Mouse (Mus musculus): Measurements from ENCODE around the gene Lrrc74a. TPM values are rescaled to one million over a fixed set of nuclear protein-coding genes. Genes with fewer than 3 reads are reported as not detected.
A peak's percentile ranks its signal among the peaks of the same experiment; 100 is the strongest.

Lrrc74a gene
- polyA plus RNA-seq, 1 experiment from 2014 or later: not detected

DNA sequence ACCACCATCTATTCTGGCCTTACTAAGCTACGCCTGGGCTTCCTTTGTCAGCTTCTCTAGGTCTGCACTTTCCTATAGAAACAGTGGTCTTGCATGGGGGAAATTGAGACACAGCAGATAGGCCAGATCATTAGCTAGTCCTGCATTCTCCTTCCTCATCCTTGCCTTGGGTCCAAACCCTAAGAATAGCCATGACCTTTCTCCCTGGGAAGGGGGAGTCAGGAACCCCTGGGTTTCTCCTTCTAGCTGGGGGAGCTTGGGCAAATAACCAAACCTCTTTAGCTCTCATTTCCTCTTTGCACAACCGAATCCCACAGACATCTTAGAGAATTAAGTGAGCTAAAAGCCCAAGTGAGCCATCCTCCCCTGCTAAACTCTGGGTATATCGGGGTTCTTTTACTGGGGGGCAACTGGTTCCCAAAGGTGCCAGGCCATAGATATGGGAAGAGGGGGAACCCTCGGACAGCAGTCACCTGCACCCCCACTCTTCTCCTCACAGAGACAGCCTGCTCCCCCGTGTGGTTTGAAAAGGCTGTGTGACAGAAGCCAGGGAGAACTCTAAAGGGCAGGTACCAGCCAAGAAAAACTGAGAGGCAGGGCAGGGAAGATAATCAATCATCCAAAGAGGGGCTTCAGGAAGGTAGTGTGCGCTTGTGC, 69.6 kb downstream of the Lrrc74a start:
- Histone ChIP-seq H3K9me3 (ENCODE audit: control insufficient read depth, low read length) (no peaks in the 10 kb centered on the region), H3K9ac (ENCODE audit: low read length) (no peak overlapping the region), H3K27ac (ENCODE audit: low read depth, low read length) (peak overlapping the region; percentile 1; the same call in 1 of the 2 replicates), H3K27me3 (ENCODE audit: control insufficient read depth, insufficient read depth, low read length) (no peaks in the 10 kb centered on the region), H3K4me1 (ENCODE audit: control insufficient read depth, insufficient read depth, low read length) (peaks cover 54% of the 10 kb centered on the region), H3K36me3 (ENCODE audit: control insufficient read depth, insufficient read depth, low read length) (no peaks in the 10 kb centered on the region), H3K4me3 (ENCODE audit: low read depth, low read length) (no peak overlapping the region), H3K4me2 (ENCODE audit: low read depth) (no peak overlapping the region)
- ATAC-seq (ENCODE audit: insufficient read depth, low FRiP score, low TSS enrichment) (no peak), DNase-seq (ENCODE audit: low spot score) (no peak)
- WGBS: 61% methylated on average over 6 of the region's 6 CpGs

DNA sequence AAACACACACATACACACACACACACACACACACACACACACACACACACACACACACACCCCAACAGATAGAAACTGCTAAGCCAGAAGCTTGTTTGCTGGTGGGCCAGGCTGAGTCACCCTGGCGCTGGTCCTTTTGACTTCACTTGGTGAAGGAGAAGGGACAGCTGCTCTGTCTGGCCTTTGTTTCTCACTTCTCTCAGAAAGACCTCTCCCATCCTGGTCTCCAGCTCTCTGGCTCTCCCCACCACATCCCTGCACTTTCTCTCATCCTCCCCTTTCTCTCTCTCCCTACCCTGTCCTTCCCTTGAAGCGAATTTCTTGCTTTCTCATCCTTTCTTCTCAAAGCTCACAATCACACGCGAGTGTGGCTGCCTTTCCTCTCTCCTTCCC, 70.1 kb downstream of the Lrrc74a start:
- DNase-seq (ENCODE audit: low spot score) (no peak), ATAC-seq (ENCODE audit: insufficient read depth, low FRiP score, low TSS enrichment) (no peak)
- Histone ChIP-seq H3K4me2 (ENCODE audit: low read depth) (no peak overlapping the region), H3K27ac (ENCODE audit: low read depth, low read length) (no peak overlapping the region), H3K4me1 (ENCODE audit: control insufficient read depth, insufficient read depth, low read length) (peaks cover 54% of the 10 kb centered on the region), H3K9ac (ENCODE audit: low read length) (no peak overlapping the region), H3K9me3 (ENCODE audit: control insufficient read depth, low read length) (no peaks in the 10 kb centered on the region), H3K27me3 (ENCODE audit: control insufficient read depth, insufficient read depth, low read length) (no peaks in the 10 kb centered on the region), H3K36me3 (ENCODE audit: control insufficient read depth, insufficient read depth, low read length) (no peaks in the 10 kb centered on the region), H3K4me3 (ENCODE audit: low read depth, low read length) (no peak overlapping the region)
- WGBS: 41% methylated on average over 4 of the region's 4 CpGs

DNA sequence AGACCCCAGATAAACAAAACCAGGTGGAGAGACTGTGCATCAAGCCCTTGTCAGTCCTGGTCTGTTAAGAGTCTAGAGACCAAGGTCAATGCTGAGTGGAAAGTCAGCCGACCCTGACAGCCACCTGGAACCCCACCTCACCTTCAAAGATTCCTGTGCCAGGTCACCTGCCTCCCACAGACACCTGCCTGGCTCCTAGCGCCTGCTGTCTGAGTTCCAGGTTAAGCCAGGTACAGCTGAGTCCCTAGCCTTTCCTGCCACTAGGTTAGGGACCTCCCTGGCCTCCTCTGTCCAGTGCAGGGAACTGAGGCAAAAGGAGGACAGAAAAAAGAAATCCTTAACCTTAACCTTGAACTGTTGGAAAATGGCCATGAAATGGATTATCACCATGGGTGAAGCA, 70.7 kb downstream of the Lrrc74a start:
- no peak for ATAC-seq (ENCODE audit: insufficient read depth, low FRiP score, low TSS enrichment)
- 59% methylated on average over 2 of the region's 2 CpGs for WGBS
- DNase-seq (ENCODE audit: low spot score): no peak
- no peaks in the 10 kb centered on the region for H3K27me3 ChIP-seq (ENCODE audit: control insufficient read depth, insufficient read depth, low read length)
- no peaks in the 10 kb centered on the region for H3K36me3 ChIP-seq (ENCODE audit: control insufficient read depth, insufficient read depth, low read length)
- H3K27ac ChIP-seq (ENCODE audit: low read depth, low read length): 0 out of 2 replicates have a peak overlapping the region, but pooled peaks have one; percentile 2
- no peak overlapping the region for H3K9ac ChIP-seq (ENCODE audit: low read length)
- no peak overlapping the region for H3K4me3 ChIP-seq (ENCODE audit: low read depth, low read length)
- no peaks in the 10 kb centered on the region for H3K9me3 ChIP-seq (ENCODE audit: control insufficient read depth, low read length)
- peaks cover 54% of the 10 kb centered on the region for H3K4me1 ChIP-seq (ENCODE audit: control insufficient read depth, insufficient read depth, low read length)
- H3K4me2 ChIP-seq (ENCODE audit: low read depth): no peak overlapping the region

GRCm38 (mm10) chr12:86805315-86805714, 71.1 kb downstream of the Lrrc74a start:
- Histone ChIP-seq H3K27me3 (ENCODE audit: control insufficient read depth, insufficient read depth, low read length) (no peaks in the 10 kb centered on the region), H3K9ac (ENCODE audit: low read length) (no peak overlapping the region)

GRCm38 (mm10) chr12:86806031-86806922, 72.1 kb downstream of the Lrrc74a start:
- 2% methylated on average over 18 of the region's 20 CpGs for WGBS
- Histone ChIP-seq H3K9ac (ENCODE audit: low read length) (peak overlapping the region; percentile 47), H3K4me3 (ENCODE audit: low read depth, low read length) (no peak overlapping the region), H3K4me2 (ENCODE audit: low read depth) (peak overlapping the region; percentile 28), H3K27ac (ENCODE audit: low read depth, low read length) (peak overlapping the region; percentile 84), H3K4me1 (ENCODE audit: control insufficient read depth, insufficient read depth, low read length) (peaks cover 43% of the 10 kb centered on the region), H3K9me3 (ENCODE audit: control insufficient read depth, low read length) (no peaks in the 10 kb centered on the region), H3K36me3 (ENCODE audit: control insufficient read depth, insufficient read depth, low read length) (no peaks in the 10 kb centered on the region), H3K27me3 (ENCODE audit: control insufficient read depth, insufficient read depth, low read length) (no peaks in the 10 kb centered on the region)
- DNase-seq (ENCODE audit: low spot score) (peak; percentile 71), ATAC-seq (ENCODE audit: insufficient read depth, low FRiP score, low TSS enrichment) (peak; percentile 20)

More at GRCm38 (mm10) chr12:86805315-86805714, 71.1 kb downstream of the Lrrc74a start:
- WGBS: 63% methylated on average over 4 of the region's 4 CpGs
- Histone ChIP-seq H3K27ac (ENCODE audit: low read depth, low read length) (peak overlapping the region; percentile 84; the same call in 1 of the 2 replicates), H3K4me1 (ENCODE audit: control insufficient read depth, insufficient read depth, low read length) (peaks cover 53% of the 10 kb centered on the region), H3K36me3 (ENCODE audit: control insufficient read depth, insufficient read depth, low read length) (no peaks in the 10 kb centered on the region), H3K9me3 (ENCODE audit: control insufficient read depth, low read length) (no peaks in the 10 kb centered on the region), H3K4me2 (ENCODE audit: low read depth) (no peak overlapping the region), H3K4me3 (ENCODE audit: low read depth, low read length) (no peak overlapping the region)
- ATAC-seq (ENCODE audit: insufficient read depth, low FRiP score, low TSS enrichment) (no peak), DNase-seq (ENCODE audit: low spot score) (no peak)

- peak overlapping the region; percentile 84 for H3K27ac ChIP-seq (ENCODE audit: low read depth, low read length)
- H3K9me3 ChIP-seq (ENCODE audit: control insufficient read depth, low read length): no peaks in the 10 kb centered on the region
- H3K4me3 ChIP-seq (ENCODE audit: low read depth, low read length): no peak overlapping the region
- peaks cover 35% of the 10 kb centered on the region for H3K4me1 ChIP-seq (ENCODE audit: control insufficient read depth, insufficient read depth, low read length)
- DNase-seq (ENCODE audit: low spot score): peak; percentile 76
- peak overlapping the region; percentile 28 for H3K4me2 ChIP-seq (ENCODE audit: low read depth)
- peak; percentile 48 for ATAC-seq (ENCODE audit: insufficient read depth, low FRiP score, low TSS enrichment)
- peak overlapping the region; percentile 47 for H3K9ac ChIP-seq (ENCODE audit: low read length)
- H3K36me3 ChIP-seq (ENCODE audit: control insufficient read depth, insufficient read depth, low read length): no peaks in the 10 kb centered on the region
- WGBS: 18% methylated on average over 5 of the region's 5 CpGs
- no peaks in the 10 kb centered on the region for H3K27me3 ChIP-seq (ENCODE audit: control insufficient read depth, insufficient read depth, low read length)
Observed at GRCm38 (mm10) chr12:86806923-86807794, 73.0 kb downstream of the Lrrc74a start.

DNA sequence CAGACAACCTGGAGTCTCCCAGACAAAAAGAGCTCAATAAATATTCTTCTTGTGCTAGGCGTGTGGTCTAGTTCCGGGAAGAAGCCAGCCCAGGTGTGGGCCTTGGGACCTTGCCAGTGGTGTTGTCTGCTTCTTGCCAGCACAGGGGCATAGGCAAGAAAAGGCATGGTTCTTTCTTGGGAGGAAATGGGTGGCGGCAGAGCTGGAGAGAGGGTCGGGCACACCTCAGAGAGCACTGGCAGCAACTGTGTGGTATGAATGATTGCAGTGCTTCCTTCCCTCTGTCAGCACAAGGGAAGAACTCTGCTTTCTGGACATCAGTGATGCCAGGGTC, 73.6 kb downstream of the Lrrc74a start:
- 43% methylated on average over 4 of the region's 4 CpGs for WGBS
- ATAC-seq (ENCODE audit: insufficient read depth, low FRiP score, low TSS enrichment) (no peak), DNase-seq (ENCODE audit: low spot score) (no peak)
- no peak overlapping the region for H3K4me3 ChIP-seq (ENCODE audit: low read depth, low read length)
- peak overlapping the region; percentile 84 for H3K27ac ChIP-seq (ENCODE audit: low read depth, low read length)
- H3K4me1 ChIP-seq (ENCODE audit: control insufficient read depth, insufficient read depth, low read length): peaks cover 30% of the 10 kb centered on the region
- H3K36me3 ChIP-seq (ENCODE audit: control insufficient read depth, insufficient read depth, low read length): no peaks in the 10 kb centered on the region
- H3K27me3 ChIP-seq (ENCODE audit: control insufficient read depth, insufficient read depth, low read length): no peaks in the 10 kb centered on the region
- no peaks in the 10 kb centered on the region for H3K9me3 ChIP-seq (ENCODE audit: control insufficient read depth, low read length)
- peak overlapping the region; percentile 15 for H3K9ac ChIP-seq (ENCODE audit: low read length)
- 0 out of 2 replicates have a peak overlapping the region, but pooled peaks have one; percentile 2 for H3K4me2 ChIP-seq (ENCODE audit: low read depth)

DNA sequence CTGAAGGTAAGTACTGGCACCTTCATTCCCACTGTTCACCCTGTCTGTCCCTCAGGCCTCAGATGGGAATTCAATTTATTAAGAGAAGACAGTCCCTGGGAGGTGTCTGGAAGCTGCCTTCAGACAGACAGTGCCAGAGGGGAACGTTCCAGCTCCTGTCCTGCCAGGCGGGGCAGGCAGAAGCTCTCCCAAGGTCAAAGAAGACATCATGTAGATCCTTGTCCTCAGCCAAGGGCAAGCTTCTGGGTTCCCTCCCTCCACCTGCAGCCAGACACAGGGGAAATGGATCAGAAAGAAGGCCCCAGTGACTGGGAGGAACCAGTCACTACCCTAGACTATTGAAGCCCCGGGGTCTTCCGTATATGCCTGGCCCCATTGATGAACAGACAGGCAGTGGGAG, 74.7 kb downstream of the Lrrc74a start:
- H3K9me3 ChIP-seq (ENCODE audit: control insufficient read depth, low read length): no peaks in the 10 kb centered on the region
- H3K4me2 ChIP-seq (ENCODE audit: low read depth): no peak overlapping the region
- no peak overlapping the region for H3K4me3 ChIP-seq (ENCODE audit: low read depth, low read length)
- H3K27ac ChIP-seq (ENCODE audit: low read depth, low read length): no peak overlapping the region
- H3K36me3 ChIP-seq (ENCODE audit: control insufficient read depth, insufficient read depth, low read length): no peaks in the 10 kb centered on the region
- ATAC-seq (ENCODE audit: insufficient read depth, low FRiP score, low TSS enrichment) (no peak), DNase-seq (ENCODE audit: low spot score) (no peak)
- no peaks in the 10 kb centered on the region for H3K27me3 ChIP-seq (ENCODE audit: control insufficient read depth, insufficient read depth, low read length)
- WGBS: 87% methylated on average over 4 of the region's 4 CpGs
- H3K4me1 ChIP-seq (ENCODE audit: control insufficient read depth, insufficient read depth, low read length): peaks cover 28% of the 10 kb centered on the region
- no peak overlapping the region for H3K9ac ChIP-seq (ENCODE audit: low read length)
